Mouse (Mus musculus): ENCODE measurements around the gene Htra3. TPM values are rescaled to one million over a fixed set of nuclear protein-coding genes. Genes with fewer than 3 reads are reported as not detected.

Htra3 gene
- total and polyA plus RNA-seq, 3 experiments = not detected

DNA sequence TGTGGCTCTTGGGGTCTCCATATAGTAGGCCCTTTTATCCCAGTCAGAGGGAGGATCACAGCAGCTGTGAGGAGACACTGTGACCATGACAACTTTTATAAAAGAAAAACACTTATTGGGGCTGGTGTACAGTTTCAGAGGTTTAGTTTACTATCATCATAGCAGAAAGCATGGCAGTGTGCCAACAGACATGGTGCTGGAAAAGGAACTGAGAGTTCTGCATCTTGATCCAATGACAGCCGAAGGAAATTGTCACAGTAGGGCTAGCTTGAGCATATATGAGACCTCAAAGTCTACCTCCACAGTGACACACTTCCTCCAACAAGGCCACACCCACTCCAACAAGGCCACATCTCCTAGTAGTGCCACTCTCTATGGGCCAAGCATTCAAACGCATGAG, 9.3 kb upstream of the Htra3 start:
- H3K27ac ChIP-seq (ENCODE audit: control insufficient read depth, low read depth, low read length) = no peak overlapping the region
- H3K36me3 ChIP-seq (ENCODE audit: control insufficient read depth in 1 of 2, insufficient read depth in 2 of 2, low read length in 2 of 2) = no peaks in the 10 kb centered on the region
- H3K9me3 ChIP-seq (replicated peaks; ENCODE audit: insufficient read depth, low read length) = no peaks in the 10 kb centered on the region
- DNase-seq (ENCODE audit: low read depth, low spot score) = no peak
- no peaks in the 10 kb centered on the region for H3K27me3 ChIP-seq (ENCODE audit: control insufficient read depth in 1 of 2, insufficient read depth in 2 of 2, low read length in 2 of 2)
- no peak overlapping the region for H3K9ac ChIP-seq (ENCODE audit: control insufficient read depth, low read depth, low read length, poor library complexity, severe bottlenecking)
- TF ChIP-seq POLR2A (IDR thresholded peaks at IDR 0.05; ENCODE audit: control insufficient read depth in 1 of 2, insufficient read depth in 1 of 2, low read depth in 1 of 2, low read length in 2 of 2, poor library complexity in 1 of 2) (no peak), ELF1 (IDR thresholded peaks at IDR 0.05; ENCODE audit: low read depth, low read length) (no peak), UBTF (IDR thresholded peaks at IDR 0.05; ENCODE audit: borderline replicate concordance, insufficient read depth, low read depth, low read length) (no peak), CTCF (IDR thresholded peaks at IDR 0.05 in 2 of 3, conservative IDR thresholded peaks at IDR 0.05 in 1 of 3; ENCODE audit: control insufficient read depth in 1 of 3, insufficient read depth in 1 of 3, low read depth in 2 of 3, low read length in 3 of 3, poor library complexity in 1 of 3, severe bottlenecking in 1 of 3) (no peak), ZMIZ1 (IDR thresholded peaks at IDR 0.05; ENCODE audit: low read depth, low read length) (no peak), JUND (IDR thresholded peaks at IDR 0.05; ENCODE audit: low read depth, low read length) (no peak), GABPA (IDR thresholded peaks at IDR 0.05; ENCODE audit: low read depth, low read length) (no peak), TCF12 (IDR thresholded peaks at IDR 0.05; ENCODE audit: low read depth, low read length) (no peak), MAX (IDR thresholded peaks at IDR 0.05; ENCODE audit: low read length) (no peak), TAL1 (IDR thresholded peaks at IDR 0.05; ENCODE audit: low read length) (no peak), TBP (IDR thresholded peaks at IDR 0.05; ENCODE audit: low read depth, low read length) (no peak), GATA1 (IDR thresholded peaks at IDR 0.05; ENCODE audit: low read depth, low read length) (no peak), USF2 (IDR thresholded peaks at IDR 0.05; ENCODE audit: borderline replicate concordance in 1 of 2, insufficient read depth in 1 of 2, low read depth in 1 of 2, low read length in 2 of 2) (no peak), KAT2A (conservative IDR thresholded peaks at IDR 0.05; ENCODE audit: low read depth, low read length) (no peak), ZC3H11A (IDR thresholded peaks at IDR 0.05; ENCODE audit: low read depth, low read length) (no peak), ETS1 (IDR thresholded peaks at IDR 0.05; ENCODE audit: low read depth, low read length) (no peak), E2F4 (IDR thresholded peaks at IDR 0.05; ENCODE audit: borderline replicate concordance, low read depth, low read length) (no peak)
- H3K4me3 ChIP-seq (ENCODE audit: control insufficient read depth in 1 of 2, insufficient read depth in 1 of 2, low read depth in 2 of 2, low read length in 2 of 2) = no peak overlapping the region
- H3K4me1 ChIP-seq (ENCODE audit: control insufficient read depth in 1 of 2, insufficient read depth in 2 of 2, low read length in 2 of 2) = no peaks in the 10 kb centered on the region
- H3K79me2 ChIP-seq (ENCODE audit: control insufficient read depth, insufficient read depth, low read length, poor library complexity) = no peaks in the 10 kb centered on the region

DNA sequence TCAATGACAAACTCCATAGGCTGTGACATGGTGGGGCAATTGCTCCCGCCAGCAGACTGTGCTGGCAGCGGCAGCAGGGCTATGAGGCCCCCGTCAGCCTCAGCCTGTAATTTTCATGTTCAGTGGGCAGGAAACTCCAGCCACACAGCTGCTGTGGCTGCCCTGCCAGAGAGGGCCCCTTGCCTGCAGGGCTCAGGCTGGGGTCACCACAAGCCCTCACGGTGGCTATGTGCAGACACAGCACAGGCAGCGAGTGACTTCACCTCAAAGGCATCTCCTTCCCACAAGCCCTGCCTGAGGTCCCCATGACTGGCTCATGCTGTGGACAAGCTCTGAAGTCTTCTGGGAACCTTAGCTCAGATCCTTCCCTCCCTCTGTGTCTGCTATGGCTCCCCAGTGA, 7.5 kb upstream of the Htra3 start:
- Histone ChIP-seq H3K9me3 (replicated peaks; ENCODE audit: insufficient read depth, low read length) (no peaks in the 10 kb centered on the region), H3K79me2 (ENCODE audit: control insufficient read depth, insufficient read depth, low read length, poor library complexity) (no peaks in the 10 kb centered on the region), H3K36me3 (ENCODE audit: control insufficient read depth in 1 of 2, insufficient read depth in 2 of 2, low read length in 2 of 2) (no peaks in the 10 kb centered on the region), H3K9ac (ENCODE audit: control insufficient read depth, low read depth, low read length, poor library complexity, severe bottlenecking) (no peak overlapping the region), H3K27ac (ENCODE audit: control insufficient read depth, low read depth, low read length) (no peak overlapping the region), H3K4me1 (ENCODE audit: control insufficient read depth in 1 of 2, insufficient read depth in 2 of 2, low read length in 2 of 2) (no peaks in the 10 kb centered on the region), H3K4me3 (ENCODE audit: control insufficient read depth in 1 of 2, insufficient read depth in 1 of 2, low read depth in 2 of 2, low read length in 2 of 2) (no peak overlapping the region), H3K27me3 (ENCODE audit: control insufficient read depth in 1 of 2, insufficient read depth in 2 of 2, low read length in 2 of 2) (no peaks in the 10 kb centered on the region)
- no peak for TF ChIP-seq RCOR1 (IDR thresholded peaks at IDR 0.05; ENCODE audit: low read depth, low read length)
- no peak for TF ChIP-seq SIN3A (IDR thresholded peaks at IDR 0.05; ENCODE audit: low read length)
- TF ChIP-seq NRF1 (IDR thresholded peaks at IDR 0.05; ENCODE audit: insufficient read depth, low read depth, low read length, poor library complexity, severe bottlenecking) = no peak
- no peak for TF ChIP-seq MAZ (IDR thresholded peaks at IDR 0.05; ENCODE audit: low read depth, low read length)
- no peak for TF ChIP-seq MYB (IDR thresholded peaks at IDR 0.05; ENCODE audit: low read depth, low read length)
- no peak for DNase-seq (ENCODE audit: low read depth, low spot score)

Measured in MEL (cell line).